Mouse (Mus musculus) cortical plate, adult 2 months (tissue): ENCODE results near the gene Apopt1.

Experiments used
- CTCF ChIP-seq: fragments of 200-500 bp; IDR thresholded peaks from 2 replicates; pipeline ENCODE4 v1.5.1; 2011; ENCODE audit warnings: mild to moderate bottlenecking, control low read depth, low read length; ENCODE audit not compliant: insufficient read depth; ENCODE audit errors: extremely low read depth
- POLR2A ChIP-seq: fragments of 200-500 bp; IDR thresholded peaks from 2 replicates; pipeline ENCODE4 v1.6.1; 2011; ENCODE audit warnings: mild to moderate bottlenecking, low read length, control low read depth; ENCODE audit not compliant: insufficient read depth; ENCODE audit errors: extremely low read depth

DNA sequence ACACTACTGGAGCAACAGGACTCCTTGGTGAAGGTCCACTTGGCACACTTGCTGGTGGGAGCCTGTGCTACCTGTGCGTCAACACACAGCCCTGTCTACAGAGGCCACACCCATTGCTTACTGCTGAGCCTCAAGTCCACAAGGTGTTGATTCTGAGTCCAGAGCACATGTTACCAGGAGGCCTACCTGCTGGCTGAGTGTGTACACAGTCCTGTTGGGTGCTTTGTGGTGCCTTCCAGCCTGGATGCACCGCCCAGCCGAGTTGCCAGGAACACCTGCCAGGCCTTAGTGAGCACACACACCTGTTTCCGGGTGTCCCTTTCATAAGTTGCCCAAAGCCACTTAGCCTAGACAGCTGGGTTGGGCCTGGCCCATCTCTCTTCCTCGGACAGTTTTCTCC, 90.5 kb downstream of the Apopt1 start:
- TF ChIP-seq CTCF (no peak), POLR2A (no peak)
